Mouse (Mus musculus): ENCODE measurements at regions not wholly inside any gene's neighbourhood (a gene's known extent, or its start where the extent isn't known, plus 50 kb on each side); places are given as distances from the start of the nearest gene placed in this dataset.

- DNase-seq, result no peak
These were observed 68.9 kb upstream of the Vldlr start for GRCm38 (mm10) chr19:27147404-27147803.

DNA sequence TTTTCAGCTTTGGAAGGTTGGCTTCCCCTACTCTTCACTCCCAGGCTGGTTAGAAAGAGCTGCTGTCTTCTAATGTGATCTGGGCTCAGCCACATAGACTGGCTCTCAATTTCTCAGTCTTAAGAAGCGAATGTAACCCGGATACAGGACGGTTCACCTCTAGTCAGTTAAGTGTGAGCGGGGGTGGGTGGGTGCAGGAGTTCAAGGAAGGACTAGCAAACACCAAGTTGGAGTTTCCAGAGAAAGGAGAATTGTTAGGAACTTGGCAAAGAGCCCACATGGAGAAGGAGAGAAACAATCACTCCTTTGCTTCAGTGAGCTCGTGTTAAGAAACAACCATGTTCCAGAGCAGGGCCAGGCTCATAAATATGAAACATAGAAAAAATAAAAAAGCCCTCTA is 68.0 kb upstream of the Vldlr start:
- DNase-seq, result peak; percentile 47

- no peak for DNase-seq
These were observed 66.7 kb upstream of the Vldlr start for GRCm38 (mm10) chr19:27149567-27149966.

GRCm38 (mm10) chr19:27161933-27162332 is 54.4 kb upstream of the Vldlr start:
- no peak for DNase-seq

Measured in retina, postnatal 1 day (tissue).